Mouse (Mus musculus) embryonic facial prominence, embryonic 15.5 days (tissue): ENCODE data around the gene Abcb9. TPM values are rescaled to one million over a fixed set of nuclear protein-coding genes. Genes with fewer than 3 reads are reported as not detected.

Experiments
- ATAC-seq: fragments of 200-750 bp; cut with Nextera tagmentation; 2 replicates; pipeline ENCODE4 v1.8.0; 2017; ENCODE audit warnings: low read depth, moderate TSS enrichment; ENCODE audit not compliant: insufficient number of reproducible peaks, low FRiP score, low TSS enrichment
- H3K27ac ChIP-seq: fragments of 300-500 bp; sonication (generic); replicated peaks from 2 replicates; pipeline ENCODE4 v1.5.1; 2015; ENCODE audit warnings: mild to moderate bottlenecking, inconsistent platforms
- H3K27me3 ChIP-seq: fragments of 300-500 bp; sonication (generic); 2 replicates; pipeline ENCODE4 v1.6.1; 2015; ENCODE audit warnings: inconsistent platforms
- H3K36me3 ChIP-seq: fragments of 300-500 bp; sonication (generic); 2 replicates; pipeline ENCODE4 v1.6.1; 2015; ENCODE audit warnings: mild to moderate bottlenecking, inconsistent platforms
- H3K4me1 ChIP-seq: fragments of 300-500 bp; sonication (generic); 2 replicates; pipeline ENCODE4 v1.6.1; 2015; ENCODE audit warnings: inconsistent platforms
- H3K4me2 ChIP-seq: fragments of 300-500 bp; sonication (generic); replicated peaks from 2 replicates; pipeline ENCODE4 v1.6.1; 2015; ENCODE audit warnings: mild to moderate bottlenecking, inconsistent platforms
- H3K4me3 ChIP-seq: fragments of 300-500 bp; sonication (generic); replicated peaks from 2 replicates; pipeline ENCODE4 v1.5.1; 2015; ENCODE audit warnings: mild to moderate bottlenecking, inconsistent platforms
- H3K9ac ChIP-seq: fragments of 300-500 bp; sonication (generic); 2 replicates; pipeline ENCODE4 v1.6.1; 2015; ENCODE audit warnings: inconsistent platforms
- H3K9me3 ChIP-seq: fragments of 300-500 bp; sonication (generic); replicated peaks from 2 replicates; pipeline ENCODE4 v1.6.1; 2016; ENCODE audit warnings: inconsistent platforms
- WGBS: fragments of 180-500 bp; shearing (Covaris S2); methylation state at CpG from one replicate; pipeline ENCODE4 v1.1.7; 2015; 5-methylcytosine and 5-hydroxymethylcytosine counted together
- polyA plus RNA-seq: library from polyadenylated mRNA; unstranded; fragments of >200 nt; fragmentation: Nextera tagmentation; extraction: Ambion mirVana; gene quantifications from 2 replicates; pipeline ENCODE4 v1.2.1, GENCODE M21; 2015

Abcb9 gene
- polyA plus RNA-seq, 1 experiment from 2014 or later = 2.9 TPM

DNA sequence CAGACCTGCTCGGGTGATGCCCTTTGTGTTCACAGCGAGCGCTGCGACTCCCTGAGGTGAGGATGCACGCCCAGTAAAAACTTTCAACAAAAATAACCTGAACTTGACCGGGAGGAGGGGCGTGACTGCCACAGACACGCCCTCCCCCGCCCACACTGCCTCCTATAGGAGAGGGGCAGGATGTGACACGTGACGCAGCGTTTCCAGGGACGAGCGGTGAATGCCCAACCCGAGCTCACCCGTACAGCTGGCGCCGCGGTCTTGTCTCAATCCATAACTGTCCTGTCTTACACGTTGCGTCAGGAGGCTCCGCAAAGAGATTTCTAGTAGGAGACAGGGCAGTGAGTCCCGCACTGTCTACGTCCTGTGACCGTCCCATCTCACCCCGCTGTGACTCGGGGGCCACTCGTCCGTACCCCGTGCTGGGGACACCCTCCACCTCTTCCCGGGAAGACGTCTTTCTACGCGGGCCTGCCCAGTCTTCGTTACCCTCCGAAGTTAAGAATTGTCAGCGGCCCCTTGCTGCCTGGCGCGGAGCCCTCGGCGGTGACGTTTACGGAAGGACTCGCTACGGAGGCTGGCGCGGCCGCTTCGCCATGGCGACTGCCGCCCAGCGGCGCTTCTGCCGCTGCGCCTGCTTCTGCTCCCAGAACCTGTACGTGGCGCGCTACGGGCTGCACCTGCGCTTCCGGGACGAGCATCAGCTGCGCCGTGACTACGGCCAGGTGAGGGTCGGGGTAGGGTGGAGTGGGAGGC lies 16.3 kb upstream of the Abcb9 start, which contains the start of gene Ogfod2:
Ogfod2 (plus strand) TSS at position 556 of the 756 bp plus-strand sequence.
- peak within 1 kb of the TSS; percentile 77 for H3K9ac ChIP-seq
- H3K4me2 ChIP-seq = peak within 1 kb of the TSS; percentile 91
- WGBS = under 1% methylated on average over 66 of the region's 66 CpGs
- H3K9me3 ChIP-seq = no peaks in the 10 kb centered on the region
- ATAC-seq = peak; percentile 99
- peaks cover 13% of the 10 kb centered on the region; the same call in 1 of the 2 replicates for H3K36me3 ChIP-seq
- H3K4me1 ChIP-seq = peaks cover 29% of the 10 kb centered on the region
- H3K4me3 ChIP-seq = peak within 1 kb of the TSS; percentile 97
- peak within 1 kb of the TSS; percentile 91 for H3K27ac ChIP-seq
- H3K27me3 ChIP-seq = no peaks in the 10 kb centered on the region

DNA sequence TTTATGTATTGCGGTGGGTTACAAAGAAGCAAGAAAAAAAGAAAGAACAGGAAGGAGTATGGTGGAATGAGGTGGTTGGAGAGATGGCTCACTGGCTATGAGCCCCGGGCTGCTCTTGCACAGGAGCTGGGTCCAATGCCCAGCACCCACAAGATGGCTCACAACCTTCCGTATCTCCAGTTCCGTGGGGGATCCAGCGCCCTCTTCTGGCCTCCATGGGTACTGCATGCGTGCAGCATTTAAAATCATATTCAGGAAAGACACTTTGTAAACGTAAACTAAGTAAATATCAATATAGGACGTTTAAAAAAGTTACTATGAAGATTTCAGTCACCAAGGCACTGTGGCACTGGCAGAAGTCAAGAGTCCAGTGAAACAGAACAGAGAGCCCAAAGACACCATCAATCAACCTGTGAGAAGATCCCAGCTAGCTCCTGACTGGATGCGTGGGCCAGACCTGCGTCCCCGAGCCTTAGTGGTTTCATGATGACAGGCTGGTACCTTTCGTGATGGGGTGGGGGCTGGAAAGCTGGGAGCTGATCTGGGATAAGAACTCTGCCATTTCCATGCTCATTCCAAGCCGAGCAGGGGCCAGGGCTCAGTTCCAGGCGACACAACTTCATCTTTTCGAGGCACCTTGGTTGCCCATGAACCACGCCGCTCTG lies 15.6 kb upstream of the Abcb9 start:
- peaks cover 13% of the 10 kb centered on the region; the same call in 1 of the 2 replicates for H3K36me3 ChIP-seq
- H3K4me2 ChIP-seq = peak overlapping the region; percentile 91
- H3K4me3 ChIP-seq = peak overlapping the region; percentile 97
- no peaks in the 10 kb centered on the region for H3K27me3 ChIP-seq
- H3K9ac ChIP-seq = peak overlapping the region; percentile 58
- H3K4me1 ChIP-seq = peaks cover 23% of the 10 kb centered on the region
- peak overlapping the region; percentile 91 for H3K27ac ChIP-seq
- no peaks in the 10 kb centered on the region for H3K9me3 ChIP-seq
- ATAC-seq = no peak
- whole genome bisulfite sequencing = 24% methylated on average over 17 of the region's 17 CpGs

DNA sequence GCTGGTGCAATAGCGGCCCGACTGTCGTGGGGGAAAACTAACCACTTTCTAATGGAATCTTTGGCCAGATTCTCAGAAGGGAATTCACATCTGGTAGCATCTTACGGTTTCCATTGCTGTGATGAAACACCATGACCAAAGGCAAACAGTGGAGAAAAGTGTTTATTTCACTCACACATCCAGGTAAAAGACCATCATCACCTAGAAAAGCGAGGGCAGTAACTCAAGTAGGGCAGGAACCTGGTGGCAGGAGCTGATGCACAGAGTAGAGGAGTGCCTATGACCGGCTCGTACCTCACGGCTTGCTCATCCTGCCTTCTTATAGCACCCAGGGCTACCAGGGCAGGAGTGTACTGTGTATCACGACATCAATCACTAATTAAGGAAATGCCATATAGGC lies 8.0 kb upstream of the Abcb9 start:
- Histone ChIP-seq H3K4me1 (no peaks in the 10 kb centered on the region), H3K27me3 (no peaks in the 10 kb centered on the region), H3K27ac (no peak overlapping the region), H3K4me2 (no peak overlapping the region), H3K36me3 (no peaks in the 10 kb centered on the region; the same call in 1 of the 2 replicates), H3K9ac (no peak overlapping the region), H3K9me3 (no peaks in the 10 kb centered on the region), H3K4me3 (no peak overlapping the region)
- WGBS = 91% methylated on average over 9 of the region's 9 CpGs
- ATAC-seq = no peak

DNA sequence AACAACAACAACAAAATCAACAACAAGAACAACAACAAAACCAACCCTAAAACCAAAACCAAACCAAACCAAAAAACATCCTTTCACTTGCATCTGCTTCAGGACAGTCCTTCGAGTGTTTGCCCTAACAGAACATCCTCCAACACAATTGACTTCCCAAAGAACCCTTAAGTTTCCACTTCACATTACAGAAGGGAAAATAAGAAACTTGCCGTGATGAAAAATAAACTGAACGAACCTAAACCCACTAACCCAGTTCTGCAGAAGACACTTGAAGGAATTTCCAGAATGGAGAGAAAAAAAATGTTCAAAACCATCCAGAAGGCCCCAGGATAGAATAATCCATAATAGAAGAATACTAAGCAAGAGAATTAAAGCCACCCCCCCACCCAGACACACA lies 7.4 kb upstream of the Abcb9 start:
- ATAC-seq = no peak
- Histone ChIP-seq H3K4me1 (no peaks in the 10 kb centered on the region), H3K36me3 (no peaks in the 10 kb centered on the region; the same call in 1 of the 2 replicates), H3K4me3 (no peak overlapping the region), H3K9ac (no peak overlapping the region), H3K27ac (no peak overlapping the region), H3K4me2 (no peak overlapping the region), H3K9me3 (no peaks in the 10 kb centered on the region), H3K27me3 (no peaks in the 10 kb centered on the region)
- 83% methylated on average over 3 of the region's 3 CpGs for WGBS

DNA sequence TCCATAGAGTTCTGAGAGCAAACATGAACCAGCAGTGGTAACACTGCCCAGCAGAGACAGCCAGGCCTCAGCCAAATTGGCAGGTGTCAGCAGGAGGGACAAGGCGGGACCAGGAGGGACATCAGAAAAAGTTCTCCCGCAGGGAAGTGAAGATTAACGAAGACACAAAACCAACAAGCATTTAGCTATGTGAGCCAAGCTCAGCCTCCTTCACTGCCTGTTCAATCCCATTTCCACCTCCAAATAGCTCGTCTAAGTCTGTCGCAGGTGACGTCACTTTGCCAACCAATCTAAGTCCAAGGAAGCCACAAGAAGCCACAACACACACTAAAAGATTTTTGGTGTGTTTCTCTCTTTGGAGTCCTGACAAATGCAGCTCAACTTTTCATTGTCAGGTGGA lies 6.7 kb upstream of the Abcb9 start:
- 87% methylated on average over 6 of the region's 6 CpGs for WGBS
- Histone ChIP-seq H3K9ac (no peak overlapping the region), H3K27me3 (no peaks in the 10 kb centered on the region), H3K9me3 (no peaks in the 10 kb centered on the region), H3K36me3 (no peaks in the 10 kb centered on the region; the same call in 1 of the 2 replicates), H3K4me1 (no peaks in the 10 kb centered on the region), H3K27ac (no peak overlapping the region), H3K4me2 (no peak overlapping the region), H3K4me3 (no peak overlapping the region)
- no peak for ATAC-seq

DNA sequence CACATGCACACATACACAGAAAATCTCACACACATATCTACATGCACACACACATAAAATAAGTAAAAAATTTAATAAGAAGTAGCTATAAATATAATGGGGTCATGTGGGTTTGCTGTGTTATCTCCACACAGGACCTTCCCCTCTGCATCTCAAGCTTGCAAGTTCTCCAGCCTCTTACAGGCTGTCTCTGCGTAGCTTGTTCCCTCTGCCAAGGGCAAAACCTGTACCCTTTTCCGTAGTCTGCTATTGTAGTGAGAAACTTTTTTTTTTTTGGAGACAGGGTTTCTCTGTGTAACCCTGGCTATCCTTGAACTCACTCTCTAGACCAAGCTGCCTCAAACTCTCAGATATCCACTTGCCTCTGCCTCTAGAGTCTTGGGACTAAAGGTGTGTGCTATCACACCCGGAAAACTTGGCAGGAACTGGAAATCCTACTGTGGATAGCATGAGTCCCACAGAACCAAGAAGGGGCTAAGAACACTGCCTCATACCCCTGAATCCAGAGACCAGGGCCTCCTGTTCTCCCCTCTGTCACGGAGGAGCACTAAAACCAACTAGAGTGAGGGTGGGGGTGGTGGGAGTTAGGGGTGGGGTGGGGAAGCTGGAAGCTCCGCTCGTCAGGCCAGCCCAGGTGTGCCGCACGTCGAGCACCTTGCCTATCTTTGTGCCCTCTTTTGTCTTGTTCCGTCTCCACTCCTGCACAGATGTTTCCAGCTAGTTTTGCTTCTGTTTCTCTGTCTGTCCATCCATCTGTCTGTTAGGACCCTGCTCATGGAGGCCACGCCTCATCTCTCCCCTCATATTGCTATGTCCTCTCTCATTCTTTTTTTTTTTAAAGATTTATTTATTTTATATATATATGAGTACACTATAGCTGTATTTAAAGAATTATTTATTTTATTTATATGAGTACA lies 4.8 kb upstream of the Abcb9 start:
- H3K4me3 ChIP-seq = no peak overlapping the region
- H3K27me3 ChIP-seq = peaks cover 2% of the 10 kb centered on the region; the same call in 1 of the 2 replicates
- H3K27ac ChIP-seq = no peak overlapping the region
- no peak overlapping the region for H3K9ac ChIP-seq
- peaks cover 7% of the 10 kb centered on the region for H3K4me1 ChIP-seq
- no peak overlapping the region for H3K4me2 ChIP-seq
- H3K9me3 ChIP-seq = no peaks in the 10 kb centered on the region
- no peak for ATAC-seq
- no peaks in the 10 kb centered on the region; the same call in 1 of the 2 replicates for H3K36me3 ChIP-seq
- WGBS = 84% methylated on average over 11 of the region's 11 CpGs

DNA sequence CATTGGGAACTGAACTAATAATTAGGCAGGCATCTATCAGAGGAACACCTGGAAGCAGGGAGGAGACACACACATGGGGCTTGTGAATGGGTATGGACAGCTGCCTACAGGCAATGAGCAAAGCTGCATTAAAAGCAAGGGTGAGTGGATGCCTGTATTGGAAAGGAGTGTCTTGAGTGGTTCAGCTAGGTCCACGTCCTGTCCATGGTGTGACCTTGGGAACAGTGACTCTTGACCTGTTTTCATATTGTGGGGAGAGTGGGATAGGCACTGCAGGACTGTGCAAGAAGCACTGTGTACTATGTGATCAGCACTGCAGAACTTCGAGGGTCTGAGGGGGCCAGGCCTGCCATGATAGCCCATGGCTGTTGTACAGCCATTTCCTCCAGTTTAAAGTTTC lies 3.3 kb upstream of the Abcb9 start:
- no peak overlapping the region for H3K4me3 ChIP-seq
- H3K4me1 ChIP-seq = peaks cover 13% of the 10 kb centered on the region
- no peak for ATAC-seq
- H3K4me2 ChIP-seq = no peak overlapping the region
- no peak overlapping the region for H3K27ac ChIP-seq
- H3K9ac ChIP-seq = no peak overlapping the region
- WGBS = 84% methylated on average over 2 of the region's 2 CpGs
- H3K36me3 ChIP-seq = no peaks in the 10 kb centered on the region; the same call in 1 of the 2 replicates
- no peaks in the 10 kb centered on the region for H3K9me3 ChIP-seq
- H3K27me3 ChIP-seq = peaks cover 7% of the 10 kb centered on the region

DNA sequence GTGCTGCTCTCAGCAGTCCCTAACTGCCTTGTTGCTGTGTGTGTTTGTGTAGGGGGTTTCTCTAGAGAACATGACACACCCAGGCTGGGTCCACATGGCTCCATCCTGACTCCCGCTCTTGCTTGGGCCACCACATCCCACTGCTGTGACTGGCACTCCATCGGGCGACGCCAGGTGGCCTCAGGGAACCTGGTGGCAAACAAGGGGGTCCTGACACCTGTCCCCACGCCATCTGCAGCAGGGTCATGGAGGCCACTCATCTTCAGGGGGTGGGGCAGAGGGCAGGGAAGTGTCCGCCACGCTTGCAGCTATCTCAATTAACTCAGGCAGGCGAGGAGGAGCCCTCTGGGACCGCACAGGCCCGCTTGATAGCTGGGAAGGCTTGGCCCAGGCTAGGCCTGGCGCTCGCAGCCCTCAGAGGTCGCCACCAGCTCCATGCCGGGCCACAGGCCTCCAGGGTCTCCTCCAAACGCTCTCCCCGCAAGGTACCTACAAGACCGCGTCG lies 469 bp downstream of the Abcb9 start:
- ATAC-seq = peak; percentile 26; the same call in 1 of the 2 replicates
- H3K9me3 ChIP-seq = no peaks in the 10 kb centered on the region
- WGBS = 9% methylated on average over 19 of the region's 19 CpGs
- H3K9ac ChIP-seq = peak overlapping the region; percentile 42
- H3K36me3 ChIP-seq = no peaks in the 10 kb centered on the region
- no peak overlapping the region for H3K27ac ChIP-seq
- H3K4me1 ChIP-seq = peaks cover 18% of the 10 kb centered on the region
- H3K27me3 ChIP-seq = peaks cover 7% of the 10 kb centered on the region
- H3K4me2 ChIP-seq = peak overlapping the region; percentile 91
- H3K4me3 ChIP-seq = peak overlapping the region; percentile 53

DNA sequence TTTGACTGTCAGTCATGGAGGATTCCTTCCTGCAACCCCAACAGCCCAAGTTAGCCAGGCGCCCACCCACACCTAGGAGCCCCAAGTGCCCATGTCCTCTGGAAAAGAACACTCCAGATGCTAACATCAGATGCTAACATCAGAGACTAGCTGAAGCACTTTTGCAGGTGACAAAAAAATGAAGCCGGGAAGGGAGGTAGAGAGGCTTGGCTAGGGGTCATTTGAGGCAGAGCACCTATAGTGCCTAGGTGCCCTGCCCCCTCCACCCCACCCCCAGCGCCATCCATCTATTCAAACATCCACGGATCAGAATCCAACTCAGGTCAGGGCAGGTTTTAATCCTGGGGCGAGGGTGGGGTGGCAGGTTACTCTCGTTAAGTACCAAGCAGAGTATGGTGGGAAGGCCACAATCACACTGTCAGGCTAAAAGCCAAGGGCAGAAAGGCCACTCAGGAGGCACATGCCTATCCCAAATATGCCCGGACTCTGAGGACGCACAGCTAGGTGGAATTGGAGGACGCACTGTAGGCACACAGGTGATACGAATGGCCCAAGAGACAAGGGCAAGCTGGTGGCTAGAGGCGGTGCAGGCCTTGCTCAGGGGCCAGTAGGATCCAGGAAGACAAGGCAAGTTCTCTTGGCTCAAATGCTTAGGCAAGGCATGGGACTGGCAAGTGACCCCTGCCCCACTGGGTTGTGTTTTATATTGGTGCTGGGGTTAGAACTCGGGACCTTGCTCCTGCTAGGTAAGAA lies 1.6 kb downstream of the Abcb9 start:
- Histone ChIP-seq H3K27ac (no peak overlapping the region), H3K9me3 (no peaks in the 10 kb centered on the region), H3K27me3 (peaks cover 7% of the 10 kb centered on the region), H3K4me1 (peaks cover 18% of the 10 kb centered on the region), H3K4me2 (no peak overlapping the region), H3K9ac (no peak overlapping the region), H3K36me3 (no peaks in the 10 kb centered on the region), H3K4me3 (no peak overlapping the region)
- ATAC-seq = no peak
- WGBS = 75% methylated on average over 12 of the region's 12 CpGs

DNA sequence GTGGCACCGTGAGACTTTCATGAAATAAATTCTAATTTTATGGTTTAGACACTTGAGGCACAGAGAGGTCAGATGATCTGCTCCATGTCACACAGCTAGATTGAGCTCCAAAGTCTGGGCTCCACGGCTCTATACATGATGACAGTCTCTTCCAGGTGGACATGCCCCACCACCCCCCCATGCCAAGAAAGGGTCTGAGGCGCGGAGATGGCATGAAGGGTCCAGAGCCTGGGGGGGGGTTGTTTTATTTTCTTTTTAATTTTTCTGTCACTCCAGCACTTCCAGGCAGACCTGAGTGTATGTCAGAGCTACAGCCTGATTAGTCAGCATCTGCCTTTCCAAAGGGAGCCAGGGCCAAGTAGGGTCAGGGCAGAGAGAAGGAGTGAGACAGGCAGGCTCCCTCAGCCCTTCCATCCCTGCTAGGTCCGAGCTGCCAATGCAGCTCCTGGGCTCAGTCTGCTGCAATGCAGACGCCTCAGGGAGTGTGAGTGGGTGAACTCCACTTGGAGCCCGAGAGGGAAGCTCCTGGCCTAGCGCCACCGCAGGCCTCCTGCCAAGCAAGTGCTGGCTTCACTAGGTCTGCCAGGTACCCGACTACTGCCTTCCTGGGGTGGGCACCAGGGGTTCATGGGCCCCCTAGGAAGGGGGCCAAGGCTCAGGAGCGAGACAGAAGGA lies 2.3 kb downstream of the Abcb9 start:
- no peak overlapping the region for H3K9ac ChIP-seq
- peaks cover 18% of the 10 kb centered on the region for H3K4me1 ChIP-seq
- H3K9me3 ChIP-seq = no peaks in the 10 kb centered on the region
- no peak overlapping the region for H3K4me3 ChIP-seq
- H3K27ac ChIP-seq = no peak overlapping the region
- peaks cover 7% of the 10 kb centered on the region for H3K27me3 ChIP-seq
- no peaks in the 10 kb centered on the region for H3K36me3 ChIP-seq
- no peak for ATAC-seq
- no peak overlapping the region for H3K4me2 ChIP-seq
- WGBS = 55% methylated on average over 11 of the region's 11 CpGs
